Mouse (Mus musculus): ENCODE measurements around the gene Pex7. TPM values are rescaled to one million over a fixed set of nuclear protein-coding genes. Genes with fewer than 3 reads are reported as not detected.
A peak's percentile ranks its signal among the peaks of the same experiment; 100 is the strongest.
"Not testable (repeated sequence)": the region's sequence is repeated elsewhere in the genome, so short reads cannot be mapped to it uniquely, and the experiment has no call there.

Pex7 gene
- polyA plus RNA-seq, 1 experiment from 2014 or later, result 33.8 TPM

DNA sequence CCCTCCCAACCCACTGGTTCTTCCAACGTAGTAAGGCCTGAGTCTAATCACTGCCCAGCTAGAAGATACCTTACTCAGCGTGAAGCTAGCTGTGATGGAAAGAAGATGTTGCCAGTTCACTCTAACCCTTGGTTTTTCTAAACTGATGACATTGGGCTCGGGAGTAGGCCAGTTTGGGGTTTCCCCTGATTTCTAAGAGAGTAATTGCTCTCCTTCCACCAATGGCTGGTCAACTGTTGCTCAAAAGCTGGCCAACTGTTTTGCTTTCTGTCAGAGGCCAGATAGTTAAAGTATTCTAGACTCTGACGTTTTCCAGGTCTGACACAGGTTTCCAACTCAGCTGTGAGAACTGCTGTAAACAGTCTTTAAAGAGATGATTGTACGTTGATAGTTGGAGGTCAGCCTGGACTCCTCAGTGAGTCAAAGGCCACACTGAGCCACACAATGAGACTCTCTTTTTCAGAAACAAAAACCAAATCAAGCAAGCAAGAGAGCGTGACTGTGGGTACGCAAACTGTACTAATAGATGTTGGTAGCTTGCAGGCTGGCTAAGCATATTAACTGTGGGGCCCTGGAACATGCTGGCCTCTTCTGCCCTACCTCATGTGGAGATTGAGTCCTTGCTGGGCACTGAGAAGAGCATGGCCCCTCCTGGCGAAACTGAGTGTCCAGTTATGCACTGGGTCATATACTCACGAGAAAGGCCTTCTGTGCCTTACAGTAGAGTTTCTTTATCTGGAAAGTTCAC, 29.6 kb upstream of the Pex7 start:
- no peak for ATAC-seq (ENCODE audit: low read depth)
- no peak overlapping the region for H3K4me2 ChIP-seq (ENCODE audit: low read depth, low read length)
- peaks cover 7% of the 10 kb centered on the region; the same call in 1 of the 2 replicates for H3K27me3 ChIP-seq (ENCODE audit: control insufficient read depth, insufficient read depth, low read length)
- H3K4me1 ChIP-seq (ENCODE audit: control insufficient read depth, insufficient read depth, low read length), result no peaks in the 10 kb centered on the region
- no peak overlapping the region for H3K4me3 ChIP-seq (ENCODE audit: low read depth, low read length)
- H3K36me3 ChIP-seq (ENCODE audit: control insufficient read depth, insufficient read depth, low read length), result no peaks in the 10 kb centered on the region
- no peak overlapping the region for H3K27ac ChIP-seq (ENCODE audit: low read depth, low read length)
- no peak overlapping the region for H3K9ac ChIP-seq (replicated peaks; ENCODE audit: low read depth, low read length)
- no peaks in the 10 kb centered on the region for H3K9me3 ChIP-seq (ENCODE audit: control insufficient read depth, low read length)
- 62% methylated on average over 9 of the region's 9 CpGs for WGBS

DNA sequence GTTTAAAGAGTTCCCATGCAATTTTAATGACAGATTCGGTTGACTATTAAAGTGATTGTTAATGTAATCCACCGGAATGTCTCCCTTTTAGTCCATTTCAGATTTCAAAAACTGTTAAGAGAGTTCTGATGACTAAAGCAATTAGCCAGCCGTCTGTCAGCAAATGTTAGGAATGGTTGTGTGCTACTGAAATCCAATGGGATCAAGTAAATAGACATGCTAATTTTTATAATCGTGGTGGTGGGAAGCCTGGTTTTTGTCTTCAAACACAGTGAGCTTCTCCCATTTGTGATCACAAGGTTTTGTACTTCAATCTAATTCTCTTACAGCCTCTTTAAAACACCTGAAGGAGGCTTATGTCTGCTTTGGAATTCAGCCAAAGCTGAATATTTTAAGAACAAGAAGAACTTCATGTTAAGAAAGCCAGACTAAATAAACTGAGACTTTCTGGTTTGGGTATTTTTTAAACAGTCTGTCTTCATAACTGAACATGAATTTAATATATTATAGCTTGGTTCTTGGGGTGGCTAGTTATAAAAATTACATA, 28.4 kb upstream of the Pex7 start:
- WGBS, result 50% methylated on average over 4 of the region's 4 CpGs
- H3K9ac ChIP-seq (replicated peaks; ENCODE audit: low read depth, low read length), result no peak overlapping the region
- peaks cover 7% of the 10 kb centered on the region for H3K27me3 ChIP-seq (ENCODE audit: control insufficient read depth, insufficient read depth, low read length)
- ATAC-seq (ENCODE audit: low read depth), result no peak
- H3K4me1 ChIP-seq (ENCODE audit: control insufficient read depth, insufficient read depth, low read length), result no peaks in the 10 kb centered on the region
- H3K9me3 ChIP-seq (ENCODE audit: control insufficient read depth, low read length), result no peaks in the 10 kb centered on the region
- H3K27ac ChIP-seq (ENCODE audit: low read depth, low read length), result no peak overlapping the region
- H3K4me2 ChIP-seq (ENCODE audit: low read depth, low read length), result no peak overlapping the region
- H3K36me3 ChIP-seq (ENCODE audit: control insufficient read depth, insufficient read depth, low read length), result no peaks in the 10 kb centered on the region
- H3K4me3 ChIP-seq (ENCODE audit: low read depth, low read length), result peak overlapping the region; percentile 64; the same call in 1 of the 2 replicates

DNA sequence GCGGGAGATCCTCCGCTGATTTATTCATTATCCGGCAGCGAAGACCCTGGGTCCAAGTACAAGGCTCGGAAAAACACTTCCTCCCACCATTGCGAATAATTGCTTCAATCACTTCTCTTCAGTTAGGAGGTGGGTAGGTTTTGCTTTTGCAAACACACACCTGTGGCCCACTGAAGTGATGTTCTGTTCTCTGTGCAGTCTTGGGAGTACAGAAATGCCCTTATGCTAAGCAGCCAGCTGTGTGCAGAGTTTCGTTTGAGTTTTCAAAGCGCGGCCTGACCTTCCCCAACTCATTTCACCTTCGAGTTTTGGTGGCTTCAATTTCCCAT, 27.8 kb upstream of the Pex7 start:
- peak overlapping the region; percentile 60; the same call in 1 of the 2 replicates for H3K9ac ChIP-seq (replicated peaks; ENCODE audit: low read depth, low read length)

DNA sequence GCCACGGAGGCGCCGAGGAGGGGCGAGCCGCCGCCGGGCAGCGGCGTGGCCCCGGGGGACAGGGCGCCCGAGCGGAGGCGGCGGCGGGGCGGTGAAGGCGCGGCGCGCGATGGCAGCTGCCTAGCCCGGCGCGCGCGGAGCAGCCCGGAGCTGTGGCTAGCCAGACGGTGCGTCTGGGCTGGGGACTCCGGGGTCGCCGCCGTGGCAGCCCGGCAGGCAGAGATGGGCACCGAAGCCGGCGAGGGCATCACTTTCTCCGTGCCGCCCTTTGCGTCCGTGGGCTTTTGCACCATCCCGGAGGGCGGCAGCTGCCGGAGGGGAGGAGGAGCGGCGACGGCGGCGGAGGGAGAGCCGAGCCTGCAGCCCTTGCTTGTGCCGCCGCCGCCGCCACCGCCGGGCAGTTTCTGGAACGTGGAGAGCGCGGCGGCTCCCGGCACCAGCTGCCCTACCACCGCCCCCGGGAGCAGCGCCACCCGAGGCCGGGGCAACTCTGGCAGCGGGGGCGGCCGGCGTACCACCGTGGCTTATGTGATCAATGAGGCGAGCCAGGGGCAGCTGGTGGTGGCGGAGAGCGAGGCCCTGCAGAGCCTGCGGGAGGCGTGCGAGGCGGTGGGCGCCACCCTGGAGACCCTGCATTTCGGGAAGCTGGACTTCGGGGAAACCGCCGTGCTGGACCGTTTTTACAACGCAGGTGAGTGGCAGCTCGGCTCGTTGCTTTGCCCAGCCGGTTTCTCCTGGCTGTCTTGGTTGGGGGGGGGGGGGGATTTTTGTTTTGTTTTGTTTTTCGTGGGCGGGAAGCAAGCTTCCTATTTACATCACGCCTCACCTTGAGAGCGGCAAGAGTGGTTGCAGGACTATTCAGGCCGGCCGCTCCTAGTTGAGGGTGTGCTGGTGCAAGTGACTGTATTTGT, 27.1 kb upstream of the Pex7 start, which contains the start of gene Map3k5:
Gene Map3k5, plus strand, starts transcription at position 89 of the 911 bp plus-strand sequence.
- Histone ChIP-seq H3K36me3 (ENCODE audit: control insufficient read depth, insufficient read depth, low read length) (no peaks in the 10 kb centered on the region), H3K9ac (replicated peaks; ENCODE audit: low read depth, low read length) (peak within 1 kb of the TSS; percentile 60), H3K4me2 (ENCODE audit: low read depth, low read length) (peak within 1 kb of the TSS; percentile 91), H3K4me3 (ENCODE audit: low read depth, low read length) (peak within 1 kb of the TSS; percentile 64), H3K9me3 (ENCODE audit: control insufficient read depth, low read length) (no peaks in the 10 kb centered on the region), H3K27me3 (ENCODE audit: control insufficient read depth, insufficient read depth, low read length) (peaks cover 10% of the 10 kb centered on the region), H3K4me1 (ENCODE audit: control insufficient read depth, insufficient read depth, low read length) (no peaks in the 10 kb centered on the region), H3K27ac (ENCODE audit: low read depth, low read length) (peak within 1 kb of the TSS; percentile 64)
- under 1% methylated on average over 56 of the region's 95 CpGs for WGBS
- peak; percentile 79 for ATAC-seq (ENCODE audit: low read depth)

More for the DNA sequence above, 27.8 kb upstream of the Pex7 start:
- ATAC-seq (ENCODE audit: low read depth), result no peak
- Histone ChIP-seq H3K27me3 (ENCODE audit: control insufficient read depth, insufficient read depth, low read length) (peaks cover 10% of the 10 kb centered on the region), H3K4me2 (ENCODE audit: low read depth, low read length) (peak overlapping the region; percentile 91), H3K27ac (ENCODE audit: low read depth, low read length) (no peak overlapping the region), H3K4me1 (ENCODE audit: control insufficient read depth, insufficient read depth, low read length) (no peaks in the 10 kb centered on the region), H3K36me3 (ENCODE audit: control insufficient read depth, insufficient read depth, low read length) (no peaks in the 10 kb centered on the region), H3K4me3 (ENCODE audit: low read depth, low read length) (peak overlapping the region; percentile 64), H3K9me3 (ENCODE audit: control insufficient read depth, low read length) (no peaks in the 10 kb centered on the region)
- 5% methylated on average over 10 of the region's 10 CpGs for WGBS

DNA sequence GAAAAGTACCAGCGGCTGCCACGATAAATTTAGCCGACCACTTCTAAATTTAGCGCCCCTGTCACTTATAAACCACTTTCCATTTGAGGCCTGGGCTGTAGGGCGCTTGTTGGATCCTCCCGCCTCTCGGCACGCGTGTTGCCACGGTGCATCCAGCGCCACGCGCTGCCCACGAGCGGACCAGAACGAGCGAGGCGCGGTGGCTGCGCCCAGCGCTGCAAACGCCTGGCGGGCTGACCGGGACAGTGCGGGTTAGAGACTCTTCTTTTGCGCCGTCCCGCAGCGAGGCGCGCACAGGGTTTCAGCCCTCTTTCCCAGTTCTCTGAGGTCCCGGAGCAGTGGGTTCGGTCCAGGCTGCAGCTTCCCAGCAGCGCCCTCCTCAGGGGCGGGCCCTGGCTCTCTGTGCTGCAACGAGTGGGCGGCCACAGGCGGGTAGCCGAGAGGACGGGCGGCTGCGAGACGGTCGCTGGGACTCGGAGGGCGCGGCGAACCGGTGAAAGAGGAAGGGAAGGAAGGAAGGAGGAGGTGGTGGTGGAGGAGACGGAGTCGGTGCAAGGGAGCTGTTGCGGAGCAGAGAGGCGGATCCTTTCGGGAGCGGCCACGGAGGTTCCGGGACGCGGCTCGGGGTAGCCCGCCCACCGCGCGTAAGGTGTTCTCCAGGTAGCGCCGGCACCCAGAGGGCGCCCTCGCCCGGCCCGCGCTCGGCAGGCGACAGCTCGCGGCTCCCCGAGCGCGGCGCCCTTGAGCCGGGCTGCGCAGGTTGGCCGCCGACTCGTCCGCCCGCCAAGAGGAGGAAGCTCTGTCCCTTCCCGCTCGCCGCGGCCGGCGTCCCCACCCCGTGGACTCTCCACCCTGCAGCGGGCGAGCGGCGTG, 26.3 kb upstream of the Pex7 start:
- WGBS, result under 1% methylated on average over 88 of the region's 97 CpGs
- peak; percentile 87 for ATAC-seq (ENCODE audit: low read depth)
- Histone ChIP-seq H3K4me2 (ENCODE audit: low read depth, low read length) (peak overlapping the region; percentile 91), H3K27ac (ENCODE audit: low read depth, low read length) (peak overlapping the region; percentile 64), H3K27me3 (ENCODE audit: control insufficient read depth, insufficient read depth, low read length) (peaks cover 10% of the 10 kb centered on the region), H3K9me3 (ENCODE audit: control insufficient read depth, low read length) (no peaks in the 10 kb centered on the region), H3K36me3 (ENCODE audit: control insufficient read depth, insufficient read depth, low read length) (no peaks in the 10 kb centered on the region), H3K9ac (replicated peaks; ENCODE audit: low read depth, low read length) (peak overlapping the region; percentile 60), H3K4me3 (ENCODE audit: low read depth, low read length) (peak overlapping the region; percentile 64), H3K4me1 (ENCODE audit: control insufficient read depth, insufficient read depth, low read length) (no peaks in the 10 kb centered on the region)

DNA sequence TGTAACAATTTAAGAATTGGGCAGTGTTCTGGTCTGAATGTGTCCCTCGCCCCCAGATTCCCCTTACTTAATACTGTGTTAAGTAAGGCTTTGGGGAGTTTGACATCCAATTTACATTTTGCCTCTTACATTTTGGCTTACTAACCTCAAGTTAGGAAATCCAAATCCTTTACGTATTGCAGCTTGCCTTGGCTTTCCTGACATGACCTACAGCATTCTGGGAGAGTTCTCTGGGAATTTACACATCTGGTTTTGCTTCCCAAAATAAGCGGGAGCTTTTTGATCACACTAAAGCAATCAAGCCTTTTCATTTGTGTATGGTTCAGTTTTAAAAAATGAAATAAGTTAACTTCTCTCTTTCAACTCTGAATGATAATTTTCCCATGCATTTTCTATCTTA, 25.5 kb upstream of the Pex7 start:
- Histone ChIP-seq H3K4me1 (ENCODE audit: control insufficient read depth, insufficient read depth, low read length) (no peaks in the 10 kb centered on the region), H3K4me2 (ENCODE audit: low read depth, low read length) (peak overlapping the region; percentile 91), H3K9ac (replicated peaks; ENCODE audit: low read depth, low read length) (no peak overlapping the region), H3K27ac (ENCODE audit: low read depth, low read length) (no peak overlapping the region), H3K36me3 (ENCODE audit: control insufficient read depth, insufficient read depth, low read length) (no peaks in the 10 kb centered on the region), H3K9me3 (ENCODE audit: control insufficient read depth, low read length) (no peaks in the 10 kb centered on the region), H3K4me3 (ENCODE audit: low read depth, low read length) (peak overlapping the region; percentile 64), H3K27me3 (ENCODE audit: control insufficient read depth, insufficient read depth, low read length) (peaks cover 10% of the 10 kb centered on the region)
- 41% methylated on average over 3 of the region's 3 CpGs for WGBS
- ATAC-seq (ENCODE audit: low read depth), result no peak

DNA sequence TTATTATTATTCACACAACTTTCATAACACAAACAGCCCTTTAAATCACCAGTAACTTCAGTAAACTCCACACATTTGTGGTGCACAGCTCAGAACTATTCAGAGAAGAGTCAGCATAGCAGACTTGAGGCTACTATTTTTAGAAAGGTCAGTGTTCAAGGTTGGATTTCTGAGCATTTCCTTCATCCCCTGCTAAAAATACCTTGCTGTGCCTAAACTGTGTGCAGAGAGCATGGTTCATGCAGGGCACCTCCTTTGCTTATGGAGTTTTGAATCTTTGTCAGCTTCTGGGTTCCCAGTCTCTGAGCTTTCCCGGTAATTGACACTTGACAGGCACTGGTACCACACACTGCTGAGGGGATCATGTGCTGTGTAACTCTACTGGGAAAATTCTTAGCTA, 20.7 kb upstream of the Pex7 start:
- no peaks in the 10 kb centered on the region for H3K36me3 ChIP-seq (ENCODE audit: control insufficient read depth, insufficient read depth, low read length)
- H3K27ac ChIP-seq (ENCODE audit: low read depth, low read length), result no peak overlapping the region
- no peak overlapping the region for H3K4me2 ChIP-seq (ENCODE audit: low read depth, low read length)
- H3K9ac ChIP-seq (replicated peaks; ENCODE audit: low read depth, low read length), result no peak overlapping the region
- no peaks in the 10 kb centered on the region for H3K9me3 ChIP-seq (ENCODE audit: control insufficient read depth, low read length)
- no peak for ATAC-seq (ENCODE audit: low read depth)
- WGBS, result 79% methylated on average over 1 of the region's 1 CpGs
- H3K4me3 ChIP-seq (ENCODE audit: low read depth, low read length), result no peak overlapping the region
- H3K4me1 ChIP-seq (ENCODE audit: control insufficient read depth, insufficient read depth, low read length), result no peaks in the 10 kb centered on the region
- H3K27me3 ChIP-seq (ENCODE audit: control insufficient read depth, insufficient read depth, low read length), result peaks cover 8% of the 10 kb centered on the region

DNA sequence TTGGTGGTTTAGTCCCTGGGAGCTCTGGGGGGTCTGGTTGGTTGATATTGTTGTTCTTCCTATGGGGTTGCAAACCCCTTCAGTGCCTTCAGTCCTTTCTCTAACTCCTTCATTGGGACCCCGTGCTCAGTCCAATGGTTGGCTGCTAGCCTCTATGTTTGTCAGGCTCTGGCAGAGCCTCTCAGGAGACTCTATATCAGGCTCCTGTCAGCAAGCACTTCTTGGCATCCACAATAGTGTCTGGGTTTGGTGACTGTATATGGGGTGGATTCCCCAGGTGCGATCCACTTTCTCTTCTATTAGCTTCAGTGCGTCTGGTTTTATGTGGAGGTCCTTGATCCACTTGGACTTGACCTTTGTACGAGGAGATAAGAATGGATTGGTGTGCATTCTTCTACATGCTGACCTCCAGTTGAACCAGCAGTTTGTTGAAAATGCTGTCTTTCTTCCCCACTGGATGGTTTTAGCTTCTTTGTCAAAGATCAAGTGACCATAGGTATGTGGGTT, 19.0 kb upstream of the Pex7 start:
- not testable (repeated sequence) for H3K9me3 ChIP-seq (ENCODE audit: control insufficient read depth, low read length); H3K4me3 ChIP-seq (ENCODE audit: low read depth, low read length); ATAC-seq (ENCODE audit: low read depth); H3K4me1 ChIP-seq (ENCODE audit: control insufficient read depth, insufficient read depth, low read length); H3K27me3 ChIP-seq (ENCODE audit: control insufficient read depth, insufficient read depth, low read length); H3K36me3 ChIP-seq (ENCODE audit: control insufficient read depth, insufficient read depth, low read length); H3K9ac ChIP-seq (replicated peaks; ENCODE audit: low read depth, low read length); H3K27ac ChIP-seq (ENCODE audit: low read depth, low read length); H3K4me2 ChIP-seq (ENCODE audit: low read depth, low read length)
- WGBS, result 92% methylated on average over 4 of the region's 4 CpGs

Data from neural tube, embryonic 14.5 days (tissue).